Mouse (Mus musculus): ENCODE measurements around the gene Dgkh.
A peak's percentile ranks its signal among the peaks of the same experiment; 100 is the strongest.
"Not testable (repeated sequence)": the region's sequence is repeated elsewhere in the genome, so short reads cannot be mapped to it uniquely, and the experiment has no call there.

Gene Dgkh

DNA sequence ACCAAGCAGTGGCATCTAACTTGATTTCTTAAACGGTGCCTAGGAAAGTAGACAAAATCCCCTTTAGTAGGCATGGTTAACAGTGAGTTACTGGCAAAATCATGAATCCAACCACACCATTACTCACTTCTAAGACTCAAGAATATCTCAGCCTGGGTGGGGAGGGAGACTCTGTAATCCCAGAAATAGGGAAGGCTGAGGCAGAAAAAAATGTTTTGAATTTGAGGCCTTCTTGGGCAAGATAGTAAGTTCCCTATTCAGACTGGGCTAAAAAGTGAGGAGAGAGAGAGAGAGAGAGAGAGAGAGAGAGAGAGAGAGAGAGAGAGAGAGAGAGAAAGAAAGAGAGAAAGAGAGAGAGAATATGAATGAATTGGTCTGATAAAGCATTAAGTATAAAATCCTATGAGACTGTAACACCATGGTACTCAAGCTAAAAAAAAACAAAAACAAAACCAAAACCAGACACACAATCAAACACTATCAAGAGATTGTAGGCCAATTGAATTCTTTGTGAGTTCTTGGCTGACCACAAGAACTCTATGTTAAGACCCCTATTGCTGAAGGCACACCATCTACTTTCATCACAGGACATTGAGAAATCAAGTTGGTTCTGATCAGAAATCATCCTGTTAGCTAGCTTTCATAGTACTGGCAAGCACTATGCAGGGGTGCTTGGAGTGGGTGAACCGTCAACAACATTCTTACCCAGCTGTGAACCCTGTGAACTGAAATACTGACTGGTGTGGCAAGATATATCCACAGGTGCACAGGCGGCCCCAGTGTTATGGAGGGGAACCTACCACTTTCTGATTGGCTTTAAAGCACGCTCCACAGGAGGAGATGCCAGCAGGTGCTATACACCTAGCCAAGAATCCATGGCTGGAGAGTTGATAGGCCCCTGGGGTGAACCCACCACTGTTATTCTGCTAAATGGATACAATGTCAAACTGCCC is 101.4 kb downstream of the Dgkh start:
- DNase-seq (ENCODE audit: low spot score in 2 of 2) = no peak

- DNase-seq (ENCODE audit: low spot score in 2 of 2) = peak in 1 of 2 experiments; percentile 4
Observed at GRCm38 (mm10) chr14:78627516-78628275, 104.9 kb downstream of the Dgkh start.

- DNase-seq (ENCODE audit: low spot score in 2 of 2) = no peak
Observed at GRCm38 (mm10) chr14:78618883-78619295, 113.7 kb downstream of the Dgkh start.

DNA sequence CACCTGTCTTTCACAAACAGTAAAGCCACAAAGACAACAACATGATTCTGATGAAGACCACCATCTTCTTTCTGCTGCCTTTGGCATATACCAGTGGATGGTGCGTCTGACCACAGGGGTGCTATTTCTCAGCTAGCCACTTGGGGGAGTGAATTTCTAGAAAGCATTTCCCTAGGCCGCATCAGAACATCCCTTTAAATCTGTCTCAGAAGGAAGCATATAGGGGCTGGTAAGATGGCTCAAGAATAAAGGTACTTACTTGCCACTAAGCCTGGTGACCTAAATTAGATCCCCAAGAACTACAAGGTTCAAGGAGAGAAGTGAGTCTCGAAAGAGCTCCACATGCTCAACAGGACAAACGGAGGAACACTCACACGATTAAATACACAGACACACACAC is 119.0 kb downstream of the Dgkh start:
- no peak for DNase-seq (ENCODE audit: low spot score in 2 of 2)

DNA sequence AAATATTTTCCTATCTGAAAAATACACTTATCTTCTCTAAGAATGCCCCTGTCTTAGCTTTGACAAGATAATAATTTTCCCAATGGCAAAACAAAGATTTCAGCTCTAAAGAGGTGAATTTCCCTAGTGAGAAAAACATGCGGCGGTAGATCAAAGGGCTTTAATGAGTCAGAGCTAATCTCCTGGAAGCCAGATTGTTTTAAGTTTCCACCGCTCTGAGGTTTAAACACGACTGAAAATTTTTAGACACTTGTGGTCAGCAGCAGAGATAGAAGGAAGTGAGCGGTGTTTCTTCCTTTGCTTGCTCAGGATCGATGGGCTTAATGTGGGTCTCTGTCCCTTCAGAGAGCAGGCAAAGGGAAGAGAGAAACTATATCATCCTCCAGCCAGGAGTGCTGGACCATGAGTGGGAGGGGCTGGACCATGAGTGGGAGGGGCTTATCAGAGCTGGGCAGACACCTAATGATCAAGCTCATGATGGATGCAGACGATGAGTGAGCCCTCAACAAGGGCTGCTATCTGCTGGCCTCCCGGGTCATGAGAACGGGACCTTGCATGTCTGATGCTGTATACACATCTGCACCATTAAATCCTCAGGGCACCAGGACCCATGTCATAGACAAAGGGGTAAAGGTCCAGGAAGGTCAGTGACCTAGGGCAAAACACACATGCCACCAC is 120.3 kb downstream of the Dgkh start:
- DNase-seq (ENCODE audit: low spot score in 2 of 2) = no peak

GRCm38 (mm10) chr14:78594916-78595315 is 137.7 kb downstream of the Dgkh start:
- no peak for DNase-seq (ENCODE audit: low spot score in 2 of 2)

DNA sequence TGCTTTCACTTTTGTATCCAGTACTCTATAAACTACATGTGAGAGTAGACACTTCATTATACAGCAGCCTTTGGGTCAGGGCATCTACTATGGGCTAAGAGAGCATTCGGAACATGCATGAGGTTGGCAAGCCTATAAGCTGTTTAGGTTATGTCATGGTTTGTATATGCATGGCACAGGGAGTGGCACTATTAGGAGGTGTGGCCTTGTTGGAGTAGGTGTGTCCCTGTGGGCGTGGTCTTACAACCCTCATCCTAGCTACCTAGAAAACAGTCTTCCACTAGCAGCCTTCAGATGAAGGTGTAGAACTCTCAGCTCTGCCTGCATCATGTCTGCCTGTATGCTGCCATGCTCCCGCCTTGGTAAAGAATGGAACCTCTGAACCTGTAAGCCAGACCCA is 139.6 kb downstream of the Dgkh start:
- no peak for DNase-seq (ENCODE audit: low spot score in 2 of 2)

DNA sequence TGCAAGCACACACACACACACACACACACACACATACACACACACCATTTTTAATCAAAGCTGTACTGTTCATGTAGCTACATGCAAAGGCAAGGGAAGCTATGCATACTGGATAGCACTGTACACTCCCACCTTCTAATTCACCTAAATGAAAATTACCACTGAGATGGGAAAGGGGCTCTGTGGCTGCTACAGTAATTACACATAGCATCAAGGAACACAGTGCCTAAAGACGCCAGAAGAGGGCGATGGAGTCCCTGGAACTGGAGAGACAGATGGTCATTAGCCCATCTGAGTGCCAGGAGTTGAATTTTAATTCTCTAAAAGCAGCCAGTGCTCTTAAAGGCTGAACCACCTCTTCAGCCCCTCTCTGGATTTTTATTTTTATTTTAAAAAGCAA is 142.2 kb downstream of the Dgkh start:
- no peak for DNase-seq (ENCODE audit: low spot score in 2 of 2)

- no peak for DNase-seq (ENCODE audit: low spot score in 2 of 2)
Observed at GRCm38 (mm10) chr14:78584222-78584621, 148.4 kb downstream of the Dgkh start.

GRCm38 (mm10) chr14:78583168-78583567 is 149.4 kb downstream of the Dgkh start:
- DNase-seq (ENCODE audit: low spot score in 2 of 2) = no peak

DNA sequence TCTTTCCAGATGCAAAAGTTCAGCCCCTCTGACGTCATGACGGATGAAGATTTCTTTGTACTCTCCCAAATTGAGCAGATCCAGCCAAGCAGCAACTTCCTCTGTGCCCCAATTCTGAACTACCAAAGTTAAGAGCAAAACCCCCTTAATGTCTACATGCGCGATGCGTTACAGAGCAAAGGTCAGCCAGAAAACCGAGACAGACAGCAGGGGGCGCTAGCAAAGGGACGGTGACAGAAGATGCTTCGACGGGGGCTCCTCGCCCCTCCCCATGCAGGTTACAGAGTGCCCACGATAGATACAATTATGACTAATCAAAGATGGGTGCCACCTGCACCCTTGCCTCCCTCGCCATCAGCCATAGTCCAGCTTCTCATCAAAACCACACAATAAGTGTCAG is 156.7 kb downstream of the Dgkh start:
- no peak for DNase-seq (ENCODE audit: low spot score in 2 of 2)

GRCm38 (mm10) chr14:78568410-78568809 is 164.2 kb downstream of the Dgkh start:
- DNase-seq (ENCODE audit: low spot score in 2 of 2) = no peak

- DNase-seq (ENCODE audit: low spot score in 2 of 2) = no peak
Observed at GRCm38 (mm10) chr14:78566431-78566830, 166.1 kb downstream of the Dgkh start.

DNA sequence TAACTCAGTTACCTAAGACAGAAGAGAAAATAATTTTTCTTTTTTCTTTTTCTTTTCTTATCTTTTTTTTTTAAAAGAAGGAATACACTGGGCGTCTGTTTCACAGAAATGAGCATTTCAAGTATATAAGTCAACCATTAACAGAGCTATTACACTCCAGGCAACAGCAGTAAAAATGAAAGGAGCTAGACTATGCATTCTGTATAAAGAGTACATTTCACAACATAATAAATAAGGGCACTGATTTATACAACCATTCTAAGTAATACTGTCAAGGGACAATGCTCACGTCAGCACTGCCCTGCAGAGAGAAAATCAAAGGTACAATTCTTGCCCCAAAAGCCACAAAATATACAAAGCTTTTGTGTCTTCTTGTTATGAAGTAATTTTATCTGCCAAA is 168.3 kb downstream of the Dgkh start:
- DNase-seq (ENCODE audit: low spot score in 2 of 2) = no peak

GRCm38 (mm10) chr14:78563211-78563610 is 169.4 kb downstream of the Dgkh start:
- no peak for DNase-seq (ENCODE audit: low spot score in 2 of 2)

DNA sequence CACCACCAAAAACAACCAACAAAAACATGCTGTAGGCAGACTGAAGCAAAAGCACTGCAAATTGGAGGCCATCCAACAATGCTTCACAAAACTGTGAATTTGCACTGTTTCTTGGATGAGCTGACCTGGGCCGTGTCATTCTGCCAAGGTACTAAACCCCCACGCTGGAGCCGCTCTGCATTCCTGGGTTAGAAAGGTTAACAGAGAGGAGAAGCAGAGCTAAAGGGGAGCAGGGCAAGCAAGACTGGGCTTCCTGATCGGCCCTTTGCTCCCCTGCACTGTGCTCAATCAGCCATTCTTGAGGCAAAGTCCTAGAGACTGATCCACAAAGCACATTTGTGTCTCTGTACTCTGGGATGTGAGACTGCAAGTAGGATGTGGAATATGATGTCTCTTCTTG is 170.5 kb downstream of the Dgkh start:
- no peak for DNase-seq (ENCODE audit: low spot score in 2 of 2)

DNA sequence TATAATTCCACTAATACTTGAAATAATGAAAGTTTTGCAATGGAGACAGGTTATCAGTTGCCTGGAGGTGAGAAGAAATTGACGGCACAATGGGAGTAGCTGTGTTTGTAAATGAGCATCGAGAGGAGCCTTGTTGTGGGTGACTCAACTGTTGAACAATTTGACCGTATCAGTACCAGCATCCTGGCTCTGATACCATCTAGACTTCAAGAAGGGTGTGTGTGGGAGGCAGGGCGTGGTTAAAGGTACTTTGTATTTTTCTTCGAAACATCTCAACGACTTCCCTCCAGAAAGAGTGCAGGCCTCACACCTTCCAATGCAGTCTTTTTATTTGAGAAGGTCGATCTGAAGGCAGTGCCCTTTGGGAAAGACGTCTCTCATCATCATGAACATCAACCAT is 173.5 kb downstream of the Dgkh start:
- no peak for DNase-seq (ENCODE audit: low spot score in 2 of 2)

GRCm38 (mm10) chr14:78554830-78555229 is 177.7 kb downstream of the Dgkh start:
- DNase-seq (ENCODE audit: low spot score in 2 of 2) = not testable (repeated sequence)

DNA sequence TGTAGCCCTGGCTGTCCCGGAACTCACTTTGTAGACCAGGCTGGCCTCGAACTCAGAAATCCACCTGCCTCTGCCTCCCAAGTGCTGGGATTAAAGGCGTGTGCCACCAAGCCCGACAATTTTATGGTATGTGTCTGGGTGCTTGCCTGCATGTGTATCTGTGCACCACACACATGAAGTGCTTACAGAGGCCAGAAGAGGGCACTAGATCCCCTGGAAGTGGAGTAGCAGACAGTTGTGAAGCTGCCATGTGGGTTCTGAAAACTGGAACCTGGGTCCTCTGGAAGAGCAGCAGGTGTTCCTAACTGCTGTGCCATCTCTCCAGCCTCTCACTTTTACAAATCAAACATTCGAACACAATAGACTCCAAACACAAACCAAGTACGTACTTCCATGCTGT is 178.9 kb downstream of the Dgkh start:
- no peak for DNase-seq (ENCODE audit: low spot score in 2 of 2)

- DNase-seq (ENCODE audit: low spot score in 2 of 2) = no peak
Observed at GRCm38 (mm10) chr14:78548807-78549206, 183.8 kb downstream of the Dgkh start.

DNA sequence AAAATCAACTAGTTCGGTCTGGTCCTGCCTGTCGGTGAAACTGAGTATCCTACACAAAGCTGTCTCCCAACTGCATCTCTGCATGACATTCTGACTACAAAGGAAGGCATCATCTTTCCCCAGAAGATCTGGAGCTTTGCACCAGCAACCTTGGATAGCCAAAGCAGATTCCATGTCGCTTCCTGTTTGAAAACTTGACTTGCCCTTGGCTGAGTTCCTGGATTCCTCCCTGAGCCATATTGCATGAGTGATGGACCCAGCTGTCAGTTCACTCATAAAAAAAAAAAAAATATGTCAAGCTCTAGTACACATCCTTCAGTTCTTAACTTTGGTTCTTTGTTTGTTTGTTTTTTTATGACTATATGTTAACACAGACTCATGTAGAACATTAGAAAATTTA is 191.3 kb downstream of the Dgkh start:
- DNase-seq (ENCODE audit: low spot score in 2 of 2) = no peak

DNA sequence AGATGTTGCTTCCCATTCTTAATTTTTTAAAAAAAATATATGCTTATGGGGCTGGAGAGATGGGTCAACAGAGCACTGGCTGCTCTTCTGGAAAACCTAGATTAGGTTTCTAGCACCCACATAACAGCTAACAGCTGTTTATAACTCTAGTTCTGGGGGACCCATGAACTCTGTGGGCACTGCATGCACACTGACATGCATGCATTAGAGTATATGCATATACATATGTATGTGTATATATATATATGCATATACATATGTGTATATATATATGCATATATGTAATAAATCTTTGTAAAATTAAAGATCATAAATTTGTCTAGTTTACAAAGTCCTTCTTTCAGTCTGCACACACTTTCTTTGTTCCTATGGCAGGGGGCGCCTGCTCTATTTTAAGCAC is 192.8 kb downstream of the Dgkh start:
- no peak for DNase-seq (ENCODE audit: low spot score in 2 of 2)
